Mouse (Mus musculus): ENCODE data around the gene Sh3rf3.

Sh3rf3 gene

GRCm38 (mm10) chr10:58813081-58813800 lies at the start of gene Sh3rf3:
TSS of gene Sh3rf3 (plus strand) at chr10:58813359.
- peak; percentile 32 for ATAC-seq (ENCODE audit: low TSS enrichment)

GRCm38 (mm10) chr10:58788486-58789274 lies 24.5 kb upstream of the Sh3rf3 start:
- ATAC-seq (ENCODE audit: low TSS enrichment): peak; percentile 96

GRCm38 (mm10) chr10:58797555-58797954 lies 15.6 kb upstream of the Sh3rf3 start:
- ATAC-seq (ENCODE audit: low TSS enrichment): peak; percentile 85

- ATAC-seq (ENCODE audit: low TSS enrichment): peak; percentile 52
Measured at GRCm38 (mm10) chr10:58798156-58798555, 15.0 kb upstream of the Sh3rf3 start.

- peak; percentile 48; the same call in 1 of the 2 replicates for ATAC-seq (ENCODE audit: low TSS enrichment)
Measured at GRCm38 (mm10) chr10:58800996-58801433, 12.1 kb upstream of the Sh3rf3 start.

- no peak for ATAC-seq (ENCODE audit: low TSS enrichment)
Measured at GRCm38 (mm10) chr10:58802391-58802790, 10.8 kb upstream of the Sh3rf3 start.

- no peak for ATAC-seq (ENCODE audit: low TSS enrichment)
Measured at GRCm38 (mm10) chr10:58807956-58808355, 5.2 kb upstream of the Sh3rf3 start.

- ATAC-seq (ENCODE audit: low TSS enrichment): no peak
Measured at GRCm38 (mm10) chr10:58810181-58810580, 3.0 kb upstream of the Sh3rf3 start.

- ATAC-seq (ENCODE audit: low TSS enrichment): peak; percentile 73
Measured at GRCm38 (mm10) chr10:58812210-58813080, 714 bp upstream of the Sh3rf3 start.

GRCm38 (mm10) chr10:58813801-58814191 lies 637 bp downstream of the Sh3rf3 start:
- peak; percentile 12 for ATAC-seq (ENCODE audit: low TSS enrichment)

GRCm38 (mm10) chr10:58814486-58814885 lies 1.3 kb downstream of the Sh3rf3 start:
- ATAC-seq (ENCODE audit: low TSS enrichment): no peak

GRCm38 (mm10) chr10:58824016-58824568 lies 10.9 kb downstream of the Sh3rf3 start:
- no peak for ATAC-seq (ENCODE audit: low TSS enrichment)

- ATAC-seq (ENCODE audit: low TSS enrichment): no peak
Measured at GRCm38 (mm10) chr10:58829251-58830111, 16.3 kb downstream of the Sh3rf3 start.

GRCm38 (mm10) chr10:58833146-58833545 lies 20.0 kb downstream of the Sh3rf3 start:
- peak; percentile 13; the same call in 1 of the 2 replicates for ATAC-seq (ENCODE audit: low TSS enrichment)

GRCm38 (mm10) chr10:58833741-58834178 lies 20.6 kb downstream of the Sh3rf3 start:
- ATAC-seq (ENCODE audit: low TSS enrichment): peak; percentile 73

- ATAC-seq (ENCODE audit: low TSS enrichment): no peak
Measured at GRCm38 (mm10) chr10:58836391-58836790, 23.2 kb downstream of the Sh3rf3 start.

GRCm38 (mm10) chr10:58837504-58837903 lies 24.3 kb downstream of the Sh3rf3 start:
- no peak for ATAC-seq (ENCODE audit: low TSS enrichment)

- peak; percentile 82 for ATAC-seq (ENCODE audit: low TSS enrichment)
Measured at GRCm38 (mm10) chr10:58841945-58842344, 28.8 kb downstream of the Sh3rf3 start.

- no peak for ATAC-seq (ENCODE audit: low TSS enrichment)
Measured at GRCm38 (mm10) chr10:58843100-58843499, 29.9 kb downstream of the Sh3rf3 start.

- peak; percentile 66 for ATAC-seq (ENCODE audit: low TSS enrichment)
Measured at GRCm38 (mm10) chr10:58848127-58848526, 35.0 kb downstream of the Sh3rf3 start.
